Mouse (Mus musculus): ENCODE measurements around the gene Tbk1.

Tbk1 gene

DNA sequence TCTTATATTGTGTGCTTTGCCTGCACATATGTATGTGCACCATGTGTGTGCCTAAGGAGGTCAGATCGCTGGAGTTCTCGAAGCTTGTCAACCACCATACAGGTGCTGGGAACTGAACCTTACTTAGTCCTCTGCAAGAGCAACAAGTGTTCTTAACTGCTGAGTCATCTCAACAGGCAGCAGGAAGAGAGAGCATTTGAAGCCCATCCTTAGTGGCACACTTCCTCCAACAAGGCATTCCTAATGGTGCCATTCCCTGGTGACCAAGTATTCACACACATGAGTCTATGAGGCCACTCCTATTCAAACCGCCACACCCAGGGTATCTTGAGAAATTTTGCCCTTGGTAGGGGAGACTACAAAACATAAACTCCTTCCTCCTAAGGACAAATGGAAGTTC is 44.4 kb downstream of the Tbk1 start:
- in situ Hi-C loops (cut with MboI) = no loop called here

GRCm38 (mm10) chr10:121534995-121535394 is 51.6 kb downstream of the Tbk1 start:
- in situ Hi-C loops (cut with MboI) = no loop called here

GRCm38 (mm10) chr10:121533137-121533872 is 53.3 kb downstream of the Tbk1 start:
- in situ Hi-C loops (cut with MboI) = no loop called here

DNA sequence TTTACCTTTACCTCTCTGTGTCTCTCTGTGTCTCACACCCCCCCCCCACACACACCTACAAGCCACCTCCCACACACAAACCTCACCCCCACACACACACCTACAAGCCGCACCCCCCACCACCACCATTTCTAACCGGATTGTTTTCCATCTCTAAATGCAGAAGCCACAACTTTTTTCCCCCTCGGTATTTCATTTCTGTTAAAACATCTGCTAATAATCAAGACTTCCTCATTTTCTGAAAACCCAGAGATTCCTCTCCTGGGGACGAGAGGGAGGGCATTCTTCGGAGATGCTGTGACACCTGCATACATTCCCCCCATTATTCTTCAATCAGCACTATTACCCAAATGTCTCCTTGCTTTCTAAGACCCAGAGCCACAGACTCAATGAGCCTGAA is 55.0 kb downstream of the Tbk1 start:
- in situ Hi-C loops (cut with MboI) = no loop called here

DNA sequence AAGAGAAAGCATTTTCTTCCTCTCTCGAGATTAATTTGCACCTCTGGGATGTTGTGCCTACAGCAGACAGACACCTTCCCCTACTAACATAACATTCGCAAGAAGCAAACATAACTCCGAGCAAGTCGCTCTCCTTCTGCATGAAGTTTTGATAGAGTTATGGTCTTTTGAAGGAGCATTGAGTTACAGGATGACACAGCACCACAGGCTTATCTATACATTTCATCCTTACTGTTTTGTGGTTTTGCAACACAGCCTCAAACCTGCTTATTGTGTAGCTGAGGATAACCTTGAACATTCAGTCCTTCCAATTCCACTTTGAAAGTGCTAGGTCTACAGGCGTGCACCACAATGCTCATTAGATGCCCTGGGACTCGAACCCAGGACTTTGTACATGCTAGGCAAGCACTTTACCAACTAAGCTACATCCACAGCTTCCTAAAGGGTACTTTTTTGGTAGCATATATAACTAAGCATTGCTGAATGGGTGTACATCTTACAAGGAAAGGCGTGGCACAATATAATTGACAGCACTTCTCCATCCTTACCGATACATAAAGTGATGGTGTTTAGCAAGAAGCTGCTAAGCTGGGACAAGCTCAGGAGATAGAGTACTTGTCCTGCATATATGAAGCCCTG is 56.1 kb downstream of the Tbk1 start:
- in situ Hi-C loops (cut with MboI) = no loop called here

GRCm38 (mm10) chr10:121529261-121529660 is 57.3 kb downstream of the Tbk1 start:
- in situ Hi-C loops (cut with MboI) = no loop called here

GRCm38 (mm10) chr10:121528470-121528869 is 58.1 kb downstream of the Tbk1 start:
- in situ Hi-C loops (cut with MboI) = no loop called here

DNA sequence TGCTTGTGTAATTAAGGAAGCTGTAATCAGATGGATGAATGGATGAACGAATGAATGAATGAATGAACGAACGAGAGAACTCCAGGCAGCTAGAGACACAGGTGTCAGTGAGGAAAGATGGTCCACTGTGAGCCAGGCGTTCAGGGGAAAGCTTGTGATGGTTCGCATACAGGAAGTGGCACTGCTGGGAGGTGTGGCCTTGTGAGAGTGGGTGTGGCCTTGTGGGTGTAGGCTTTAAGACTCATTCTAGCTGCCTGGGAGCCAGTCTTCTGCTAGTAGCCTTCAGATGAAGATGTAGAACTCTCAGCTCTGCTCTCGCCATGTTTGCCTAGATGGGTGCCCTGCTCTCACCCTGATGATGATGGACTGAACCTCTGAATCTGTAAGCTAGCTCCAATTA is 59.5 kb downstream of the Tbk1 start:
- in situ Hi-C loops (cut with MboI) = no loop called here

- in situ Hi-C loops (cut with MboI) = no loop called here
Observed at GRCm38 (mm10) chr10:121520923-121521585, 65.5 kb downstream of the Tbk1 start.

DNA sequence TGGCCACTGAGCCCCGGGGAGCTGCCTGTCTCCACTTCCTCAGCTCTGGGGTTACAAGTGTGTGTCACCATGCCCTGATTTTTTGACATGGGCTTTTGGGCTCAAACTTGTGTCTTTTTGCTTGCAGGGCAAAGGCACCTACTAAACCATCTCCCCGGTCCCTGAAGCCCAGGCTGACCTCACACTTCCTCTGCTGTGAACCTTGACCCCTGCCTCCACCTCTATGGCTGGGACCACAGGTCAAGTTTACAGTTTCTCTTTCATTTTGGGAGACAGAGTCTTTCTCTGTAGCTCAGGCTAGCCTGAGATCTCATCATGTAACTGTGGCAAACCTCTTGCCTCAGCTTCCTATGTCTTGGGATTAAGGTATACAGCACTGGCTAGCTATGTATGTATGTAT is 66.9 kb downstream of the Tbk1 start:
- in situ Hi-C loops (cut with MboI) = no loop called here

DNA sequence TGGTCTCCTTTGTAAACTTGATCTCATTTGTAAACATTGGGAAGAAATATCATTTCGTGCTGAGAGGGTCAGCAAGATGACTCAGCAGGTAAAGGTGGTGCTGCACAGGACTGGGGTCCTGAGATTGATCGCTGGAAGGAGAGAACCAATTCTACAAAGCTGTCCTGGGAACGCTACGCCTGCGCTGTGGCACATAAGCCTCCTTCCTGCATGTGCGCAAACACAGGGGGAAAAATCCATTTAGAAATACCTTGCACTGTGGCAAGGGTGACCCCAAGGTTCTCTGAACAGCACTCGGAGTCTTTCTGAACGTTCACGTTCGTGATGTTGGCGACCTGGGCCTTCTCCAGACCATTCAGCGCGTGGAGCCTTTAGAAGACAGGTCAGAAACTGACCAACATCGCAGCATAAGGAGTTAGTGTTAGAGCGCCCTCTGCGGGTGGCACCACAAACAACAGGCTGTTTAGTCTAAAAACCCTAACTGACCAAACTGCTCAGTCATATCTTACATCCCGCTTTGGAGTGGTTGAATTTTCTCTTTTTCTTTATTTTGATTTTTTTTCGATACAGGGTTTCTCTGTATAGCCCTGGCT is 70.5 kb downstream of the Tbk1 start:
- in situ Hi-C loops (cut with MboI) = no loop called here

- in situ Hi-C loops (cut with MboI) = loop anchor here (5.0 kb wide), 1 partner anchor 88 kb away; no protein-coding TSS in a partner anchor
Observed at GRCm38 (mm10) chr10:121509751-121510643, 76.6 kb downstream of the Tbk1 start.

DNA sequence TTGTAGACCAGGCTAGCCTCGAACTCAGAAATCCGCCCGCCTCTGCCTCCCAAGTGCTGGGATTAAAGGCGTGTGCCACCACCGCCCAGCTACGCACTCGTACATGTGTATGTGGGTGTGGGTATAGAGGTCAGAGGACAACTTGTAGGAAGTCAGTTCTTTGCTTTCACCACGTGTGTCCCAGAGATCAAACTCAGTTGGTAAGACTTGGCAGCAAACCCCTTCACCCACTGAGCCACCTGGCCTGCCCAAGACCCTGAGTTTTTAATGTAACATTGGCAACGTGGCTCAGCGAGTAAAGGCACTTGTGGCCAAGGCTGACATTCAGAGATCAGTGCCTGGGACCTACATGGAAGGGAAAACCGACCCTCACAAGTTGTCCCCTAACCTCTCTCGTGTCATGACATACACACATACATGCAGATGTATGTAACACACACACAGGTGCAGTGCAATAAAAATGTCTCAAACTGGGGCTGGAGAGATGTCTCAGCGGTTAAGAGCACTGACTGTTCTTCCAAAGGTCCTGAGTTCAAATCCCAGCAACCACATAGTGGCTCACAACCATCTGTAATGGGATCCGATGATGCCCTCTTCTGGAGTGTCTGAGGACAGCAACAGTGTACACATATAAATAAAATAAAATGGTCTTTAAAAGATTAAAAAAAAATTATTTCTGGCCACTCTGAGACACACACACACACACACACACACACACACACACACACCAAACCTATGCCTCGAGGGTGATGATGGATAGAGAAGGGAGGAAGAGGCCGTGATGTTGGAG is 78.6 kb downstream of the Tbk1 start:
- in situ Hi-C loops (cut with MboI) = loop anchor here (5.0 kb wide), 1 partner anchor 86 kb away; no protein-coding TSS in a partner anchor

DNA sequence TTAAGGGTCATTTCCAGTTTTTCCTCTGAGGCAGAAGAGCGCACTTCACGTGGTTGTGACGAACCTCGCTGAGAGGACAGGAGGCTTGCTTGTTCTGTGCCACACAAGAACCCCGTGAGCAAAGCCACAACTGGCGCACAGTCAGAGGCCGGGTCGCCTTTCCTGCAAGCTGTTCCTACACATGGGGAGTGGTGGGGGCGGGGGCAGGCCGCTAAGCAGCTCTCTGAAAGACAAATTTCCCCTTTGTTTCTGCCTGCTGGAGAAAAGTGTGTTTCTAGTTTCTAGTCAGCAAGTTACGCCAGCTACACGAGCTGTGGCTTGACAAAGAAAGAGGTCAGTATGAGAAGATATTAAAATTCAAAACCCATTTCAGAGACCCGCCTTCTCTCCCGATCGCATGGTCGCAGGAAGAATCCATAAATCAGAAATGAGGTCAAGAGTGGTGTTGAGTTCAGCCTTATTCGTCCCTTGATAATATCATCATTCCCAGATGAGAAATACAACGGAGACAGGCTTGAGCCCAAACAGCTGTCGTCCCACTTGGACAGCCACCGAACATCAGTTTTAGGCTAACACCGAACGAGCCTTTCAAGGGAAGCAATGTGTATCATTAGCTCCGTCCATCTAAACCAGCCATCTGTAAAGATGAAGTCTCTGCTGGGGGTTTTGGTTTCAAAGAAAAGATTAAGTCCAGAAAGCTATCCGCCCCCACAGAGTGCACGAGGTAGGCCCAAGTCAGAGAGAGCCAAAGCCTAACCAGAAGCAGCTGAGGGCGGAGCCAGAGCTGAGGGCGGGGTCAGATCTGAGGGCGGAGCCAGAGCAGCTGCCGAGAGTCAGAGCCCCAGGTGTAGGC is 79.6 kb downstream of the Tbk1 start:
- in situ Hi-C loops (cut with MboI) = loop anchor here (5.0 kb wide), 1 partner anchor 85 kb away; no protein-coding TSS in a partner anchor

DNA sequence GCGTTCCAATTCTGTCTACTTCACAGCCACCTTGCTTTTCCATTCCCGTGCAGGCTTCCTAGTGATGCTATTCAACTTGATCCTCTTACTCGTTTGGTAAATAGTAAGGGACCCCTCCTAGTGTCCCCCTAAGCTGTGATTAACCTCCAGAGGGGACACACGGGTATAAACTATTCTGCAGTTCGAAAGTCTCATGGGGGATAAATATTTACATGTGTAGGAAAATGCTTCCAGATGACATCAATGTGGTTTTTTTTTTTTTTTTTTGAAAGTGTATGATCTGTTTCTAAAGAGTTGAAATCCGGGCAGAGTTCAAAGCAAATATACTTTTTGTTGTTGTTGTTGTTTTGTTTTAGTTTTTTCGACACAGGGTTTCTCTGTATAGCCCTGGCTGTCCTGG is 80.7 kb downstream of the Tbk1 start:
- in situ Hi-C loops (cut with MboI) = loop anchor here (5.0 kb wide), 1 partner anchor 84 kb away; no protein-coding TSS in a partner anchor

DNA sequence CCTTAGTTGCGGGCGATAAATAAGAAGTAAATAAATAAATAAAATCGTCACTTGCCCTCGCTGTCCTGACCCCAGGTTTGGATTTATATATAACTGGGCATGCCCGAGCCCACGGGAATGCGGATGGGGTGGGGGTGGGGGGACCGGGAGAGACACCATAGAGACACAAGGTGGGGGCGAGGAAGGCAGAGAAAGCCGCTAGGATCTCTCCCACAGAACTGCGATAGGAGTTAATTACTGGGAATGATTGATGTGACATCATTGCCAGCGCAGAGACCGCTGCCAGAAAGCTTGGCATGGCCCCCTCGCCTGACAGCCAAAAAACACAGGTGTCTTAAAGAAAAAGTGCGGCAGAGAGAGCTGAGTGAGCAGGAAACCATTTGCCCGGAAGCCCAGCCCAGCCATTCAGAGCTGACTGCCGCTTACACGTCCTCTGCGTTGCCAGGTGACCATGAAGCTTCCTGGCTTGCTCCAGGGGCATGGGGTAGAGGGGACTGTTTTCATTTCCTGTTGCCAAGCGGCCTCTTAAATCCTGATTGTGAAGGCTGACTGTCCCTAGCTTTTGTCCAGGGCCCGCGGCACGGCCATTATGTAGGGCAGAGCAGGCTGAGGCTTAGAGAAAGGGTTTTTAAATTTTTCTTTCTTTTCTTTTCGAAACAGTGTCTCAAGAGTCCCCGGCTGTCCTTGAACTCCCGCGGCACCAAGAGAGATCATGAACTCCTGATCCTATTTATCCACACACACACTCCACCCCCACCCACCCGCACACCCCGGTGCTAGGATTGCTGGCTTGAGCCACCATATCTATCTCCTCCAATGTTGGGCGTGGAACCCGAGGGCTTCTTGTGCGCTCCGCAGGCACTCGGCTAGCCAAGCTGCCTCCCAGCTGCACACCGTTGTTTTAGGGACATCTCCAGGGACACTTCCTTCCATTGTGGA is 81.3 kb downstream of the Tbk1 start:
- in situ Hi-C loops (cut with MboI) = loop anchor here (5.0 kb wide), 1 partner anchor 83 kb away; no protein-coding TSS in a partner anchor

DNA sequence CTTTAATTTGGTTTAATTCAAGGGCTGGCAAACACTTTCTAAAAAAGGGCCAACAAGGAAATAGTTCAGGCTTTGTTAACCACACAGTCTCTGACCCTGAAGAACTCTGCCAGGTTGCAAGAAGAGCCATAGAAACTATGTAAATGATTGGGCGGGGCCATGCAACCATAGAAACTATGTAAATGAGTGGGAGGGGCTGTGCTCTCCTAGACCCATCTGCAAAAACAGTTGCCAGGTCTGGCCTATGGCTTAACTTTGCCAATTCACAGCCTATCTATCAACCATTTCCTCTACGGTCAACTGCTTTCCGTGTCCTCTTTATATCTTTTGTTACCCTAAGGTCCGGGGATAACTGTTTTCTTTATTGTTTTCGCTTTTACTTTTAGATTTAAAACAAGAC is 85.4 kb downstream of the Tbk1 start:
- in situ Hi-C loops (cut with MboI) = no loop called here

GRCm38 (mm10) chr10:121500034-121500433 is 86.6 kb downstream of the Tbk1 start:
- in situ Hi-C loops (cut with MboI) = no loop called here

All from mature B cell (primary cell).